Mouse (Mus musculus) embryonic fibroblast, embryonic 13.5 days (primary cell): Measurements from ENCODE around the gene Ruvbl2.

ENCODE experiments used
- CTCF ChIP-seq: IDR thresholded peaks from 2 replicates; pipeline ENCODE4 v1.5.1; 2011; ENCODE audit warnings: mild to moderate bottlenecking, control low read depth, low read length, moderate library complexity, borderline replicate concordance; ENCODE audit not compliant: insufficient read depth
- POLR2A ChIP-seq: IDR thresholded peaks from 2 replicates; pipeline ENCODE4 v1.6.1; 2011; ENCODE audit warnings: low read depth, mild to moderate bottlenecking, control low read depth, low read length, moderate library complexity

- no peak for TF ChIP-seq POLR2A
- no peak for TF ChIP-seq CTCF
These were observed 23.9 kb upstream of the Ruvbl2 start for GRCm38 (mm10) chr7:45461781-45462180.
